Mouse (Mus musculus) midbrain, embryonic 15.5 days (tissue): ENCODE results near the gene Tbr1. TPM values are rescaled to one million over a fixed set of nuclear protein-coding genes. Genes with fewer than 3 reads are reported as not detected.
A peak's percentile ranks its signal among the peaks of the same experiment; 100 is the strongest.

Experiments
- ATAC-seq: fragments of 200-750 bp; cut with Nextera tagmentation; replicated peaks from 2 replicates; pipeline ENCODE4 v1.8.0; 2017; ENCODE audit warnings: moderate TSS enrichment
- H3K27ac ChIP-seq: fragments of 300-500 bp; sonication (generic); 2 replicates; pipeline ENCODE4 v1.5.1; 2015; ENCODE audit warnings: mild to moderate bottlenecking, inconsistent platforms
- H3K27me3 ChIP-seq: fragments of 300-500 bp; sonication (generic); replicated peaks from 2 replicates; pipeline ENCODE4 v1.6.1; 2015; ENCODE audit warnings: inconsistent platforms
- H3K36me3 ChIP-seq: fragments of 300-500 bp; sonication (generic); replicated peaks from 2 replicates; pipeline ENCODE4 v1.6.1; 2015; ENCODE audit warnings: inconsistent platforms
- H3K4me1 ChIP-seq: fragments of 300-500 bp; sonication (generic); 2 replicates; pipeline ENCODE4 v1.6.1; 2015; ENCODE audit warnings: inconsistent platforms
- H3K4me2 ChIP-seq: fragments of 300-500 bp; sonication (generic); 2 replicates; pipeline ENCODE4 v1.6.1; 2015; ENCODE audit warnings: inconsistent platforms, mild to moderate bottlenecking, moderate library complexity
- H3K4me3 ChIP-seq: fragments of 300-500 bp; sonication (generic); 2 replicates; pipeline ENCODE4 v1.5.1; 2015; ENCODE audit warnings: mild to moderate bottlenecking, inconsistent platforms
- H3K9ac ChIP-seq: fragments of 300-500 bp; sonication (generic); 2 replicates; pipeline ENCODE4 v1.6.1; 2015; ENCODE audit warnings: mild to moderate bottlenecking, inconsistent platforms
- H3K9me3 ChIP-seq: fragments of 300-500 bp; sonication (generic); 2 replicates; pipeline ENCODE4 v1.6.1; 2016; ENCODE audit warnings: inconsistent platforms
- WGBS: fragments of 180-500 bp; shearing (Covaris S2); methylation state at CpG from one replicate; pipeline ENCODE4 v1.1.7; 2015; ENCODE audit warnings: mixed read lengths; 5-methylcytosine and 5-hydroxymethylcytosine counted together
- microRNA-seq: library from miRNA; unstranded; fragments of <30 nt; microRNA quantifications from one replicate; pipeline ENCODE4, GENCODE M21; 2016
- polyA plus RNA-seq: library from polyadenylated mRNA; unstranded; fragments of >200 nt; fragmentation: Nextera tagmentation; extraction: Ambion mirVana; gene quantifications from 2 replicates; pipeline ENCODE4 v1.2.1, GENCODE M21; 2015

Tbr1 gene
- polyA plus RNA-seq, 1 experiment from 2014 or later, result 3.7 TPM

DNA sequence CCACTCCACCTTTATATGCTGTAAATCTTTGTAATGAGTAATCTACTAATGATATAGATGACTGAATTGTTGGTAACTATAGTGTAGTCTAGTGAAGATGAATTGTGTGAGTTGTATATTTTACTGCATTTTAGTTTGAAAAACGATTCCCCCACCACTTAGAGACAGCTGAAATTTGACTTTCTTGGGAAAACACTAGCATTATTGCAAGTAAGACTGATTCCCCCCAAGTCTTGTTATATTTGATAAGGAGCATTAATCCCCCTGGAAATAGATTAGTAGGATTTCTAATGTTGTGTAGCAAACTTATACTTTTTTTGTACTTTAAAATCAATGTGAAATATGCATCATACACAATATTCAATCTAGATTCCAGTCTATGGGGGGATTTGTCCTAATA lies 10.8 kb downstream of the Tbr1 start:
- H3K4me3 ChIP-seq, result no peak overlapping the region
- peaks cover 27% of the 10 kb centered on the region for H3K4me1 ChIP-seq
- 19% methylated on average over 1 of the region's 1 CpGs for WGBS
- no peaks in the 10 kb centered on the region for H3K9me3 ChIP-seq
- H3K36me3 ChIP-seq, result no peaks in the 10 kb centered on the region
- H3K9ac ChIP-seq, result no peak overlapping the region
- peaks cover 52% of the 10 kb centered on the region for H3K27me3 ChIP-seq
- H3K4me2 ChIP-seq, result no peak overlapping the region
- H3K27ac ChIP-seq, result no peak overlapping the region
- ATAC-seq, result no peak

DNA sequence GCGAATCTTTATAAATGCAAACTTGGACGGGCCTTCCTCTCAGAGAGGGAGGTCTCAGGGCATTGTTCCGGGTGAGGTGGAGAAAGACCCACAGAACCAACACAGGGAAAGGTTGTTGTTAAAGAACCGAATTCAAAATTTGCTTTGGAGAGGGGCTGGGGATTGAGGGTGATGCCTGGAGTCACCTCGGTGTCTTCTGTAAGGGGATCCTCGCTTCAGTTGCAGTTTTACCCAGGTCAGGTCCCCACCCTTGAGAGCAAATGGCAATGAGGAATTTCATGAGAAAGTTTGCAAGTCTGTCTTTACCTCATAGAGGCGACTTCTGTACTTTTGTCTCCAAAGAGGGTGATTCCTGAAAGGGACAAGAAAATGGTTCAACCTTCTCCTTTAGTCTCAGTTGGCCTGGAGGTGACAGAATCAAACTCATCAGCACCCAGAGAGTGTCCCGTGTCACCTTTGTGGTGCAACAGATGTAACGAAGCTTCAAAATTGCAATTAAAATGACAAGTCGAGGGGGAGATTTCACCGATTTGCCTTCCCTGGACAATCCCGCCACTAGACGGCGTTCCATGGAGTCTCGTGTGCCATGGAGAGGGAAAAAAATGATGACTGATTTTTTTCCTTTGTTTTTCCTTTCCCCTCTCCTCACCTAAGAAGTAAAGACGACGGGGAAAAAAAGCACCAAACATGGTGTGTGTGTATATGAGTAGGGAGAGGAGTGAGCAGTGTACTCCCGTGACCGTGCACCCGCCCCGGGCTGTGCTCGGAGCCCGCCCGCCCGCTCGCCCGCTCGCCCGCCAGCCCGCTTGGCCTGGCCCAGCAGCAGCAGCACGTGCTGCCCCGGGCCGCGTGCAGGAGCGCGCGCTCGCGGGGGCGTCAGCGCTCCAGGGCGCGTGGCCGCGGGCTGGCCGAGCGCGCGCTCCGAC lies 12.1 kb downstream of the Tbr1 start:
- Histone ChIP-seq H3K4me2 (peak overlapping the region; percentile 93), H3K27me3 (peaks cover 39% of the 10 kb centered on the region), H3K36me3 (no peaks in the 10 kb centered on the region), H3K9me3 (no peaks in the 10 kb centered on the region), H3K9ac (peak overlapping the region; percentile 59), H3K4me1 (peaks cover 27% of the 10 kb centered on the region), H3K4me3 (peak overlapping the region; percentile 51), H3K27ac (peak overlapping the region; percentile 88)
- peak; percentile 87 for ATAC-seq
- 2% methylated on average over 48 of the region's 50 CpGs for WGBS

DNA sequence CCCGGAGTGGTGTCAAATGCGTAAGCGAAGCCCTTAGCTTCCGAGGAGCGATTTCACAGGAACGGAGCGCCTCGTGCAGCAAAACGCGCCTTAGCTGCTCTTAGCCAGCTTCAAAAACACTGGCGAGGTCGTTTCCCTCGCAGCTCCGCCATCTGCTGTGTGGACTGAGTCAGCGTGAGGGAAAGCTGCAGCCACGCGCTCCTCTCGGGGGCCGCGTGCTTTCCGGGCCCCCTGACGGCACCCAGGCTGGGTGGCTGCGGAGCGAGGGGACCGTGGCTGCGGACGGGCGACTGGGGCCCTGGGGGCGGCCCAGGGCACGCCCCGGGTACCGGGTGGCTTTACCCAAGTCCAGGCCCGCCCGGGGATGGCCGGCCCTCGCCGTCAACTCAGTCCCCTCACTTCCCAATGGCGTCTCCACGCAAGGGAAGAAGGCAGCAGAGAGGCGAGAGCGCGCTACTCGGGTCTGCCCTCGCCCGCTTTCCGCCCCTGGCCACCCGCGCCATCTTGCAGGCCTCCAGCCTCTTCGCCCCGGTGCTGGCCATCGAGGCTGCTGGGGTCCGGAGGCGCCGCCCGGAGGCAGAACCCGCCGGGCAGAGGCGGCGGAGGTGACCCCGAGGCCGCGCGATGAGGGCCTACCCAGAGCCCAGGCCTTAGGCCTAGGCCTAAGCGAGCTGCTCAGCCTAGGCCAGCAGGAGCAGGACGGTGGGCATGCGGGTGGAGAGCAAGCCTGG lies 13.0 kb downstream of the Tbr1 start:
- H3K27me3 ChIP-seq, result peaks cover 29% of the 10 kb centered on the region
- peak overlapping the region; percentile 59 for H3K9ac ChIP-seq
- peak overlapping the region; percentile 93 for H3K4me2 ChIP-seq
- 4% methylated on average over 52 of the region's 66 CpGs for WGBS
- H3K27ac ChIP-seq, result peak overlapping the region; percentile 88
- peaks cover 27% of the 10 kb centered on the region for H3K4me1 ChIP-seq
- H3K4me3 ChIP-seq, result peak overlapping the region; percentile 51
- H3K9me3 ChIP-seq, result no peaks in the 10 kb centered on the region
- ATAC-seq, result peak; percentile 86
- H3K36me3 ChIP-seq, result no peaks in the 10 kb centered on the region

DNA sequence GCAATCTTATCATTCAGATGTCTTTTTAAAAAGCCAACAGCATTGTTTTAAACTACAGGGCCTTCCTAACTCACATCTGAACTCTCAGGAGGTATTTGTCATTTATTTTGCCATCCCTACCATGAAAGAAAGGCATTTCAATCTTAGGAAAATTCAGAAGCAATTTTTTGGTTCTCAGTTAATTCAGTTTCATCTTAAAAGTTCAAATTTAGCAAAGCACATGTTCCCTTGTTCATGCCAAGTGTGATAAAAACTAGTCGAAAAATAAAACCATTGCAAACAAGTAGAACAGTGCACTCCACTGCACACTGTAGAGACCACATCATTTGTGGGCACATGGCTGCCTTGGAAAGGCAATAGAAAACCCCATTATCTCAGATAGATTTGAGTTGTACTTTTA lies 15.5 kb downstream of the Tbr1 start:
- H3K4me1 ChIP-seq, result peaks cover 13% of the 10 kb centered on the region
- 85% methylated on average over 1 of the region's 1 CpGs for WGBS
- no peak overlapping the region for H3K27ac ChIP-seq
- H3K27me3 ChIP-seq, result peaks cover 15% of the 10 kb centered on the region
- H3K4me2 ChIP-seq, result no peak overlapping the region
- no peak overlapping the region for H3K4me3 ChIP-seq
- no peaks in the 10 kb centered on the region for H3K9me3 ChIP-seq
- no peaks in the 10 kb centered on the region for H3K36me3 ChIP-seq
- H3K9ac ChIP-seq, result no peak overlapping the region
- ATAC-seq, result no peak

DNA sequence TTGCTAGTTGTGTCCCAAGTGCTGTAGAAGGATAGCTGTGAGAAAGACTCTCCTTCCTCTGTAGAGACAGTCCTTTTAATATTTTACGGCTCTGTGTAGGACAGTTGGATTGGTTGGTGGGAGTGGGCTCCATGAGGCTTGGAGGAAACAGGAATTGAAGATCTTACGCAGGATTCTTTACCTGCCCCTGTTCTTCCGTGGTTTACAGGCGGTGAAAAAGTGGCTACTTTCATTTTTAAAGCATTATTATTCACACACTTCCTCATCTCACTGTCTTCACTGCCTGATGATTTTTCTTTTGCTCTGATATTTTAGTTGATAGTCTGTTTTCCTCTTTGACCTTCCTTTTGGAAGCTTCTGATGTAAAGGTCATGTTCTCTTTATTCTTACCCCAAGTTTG lies 17.5 kb downstream of the Tbr1 start:
- no peaks in the 10 kb centered on the region for H3K36me3 ChIP-seq
- H3K27ac ChIP-seq, result no peak overlapping the region
- WGBS, result 83% methylated on average over 4 of the region's 4 CpGs
- H3K27me3 ChIP-seq, result no peaks in the 10 kb centered on the region
- no peak overlapping the region for H3K4me3 ChIP-seq
- no peak overlapping the region for H3K4me2 ChIP-seq
- no peak overlapping the region for H3K9ac ChIP-seq
- ATAC-seq, result no peak
- peaks cover 8% of the 10 kb centered on the region for H3K4me1 ChIP-seq
- H3K9me3 ChIP-seq, result no peaks in the 10 kb centered on the region

DNA sequence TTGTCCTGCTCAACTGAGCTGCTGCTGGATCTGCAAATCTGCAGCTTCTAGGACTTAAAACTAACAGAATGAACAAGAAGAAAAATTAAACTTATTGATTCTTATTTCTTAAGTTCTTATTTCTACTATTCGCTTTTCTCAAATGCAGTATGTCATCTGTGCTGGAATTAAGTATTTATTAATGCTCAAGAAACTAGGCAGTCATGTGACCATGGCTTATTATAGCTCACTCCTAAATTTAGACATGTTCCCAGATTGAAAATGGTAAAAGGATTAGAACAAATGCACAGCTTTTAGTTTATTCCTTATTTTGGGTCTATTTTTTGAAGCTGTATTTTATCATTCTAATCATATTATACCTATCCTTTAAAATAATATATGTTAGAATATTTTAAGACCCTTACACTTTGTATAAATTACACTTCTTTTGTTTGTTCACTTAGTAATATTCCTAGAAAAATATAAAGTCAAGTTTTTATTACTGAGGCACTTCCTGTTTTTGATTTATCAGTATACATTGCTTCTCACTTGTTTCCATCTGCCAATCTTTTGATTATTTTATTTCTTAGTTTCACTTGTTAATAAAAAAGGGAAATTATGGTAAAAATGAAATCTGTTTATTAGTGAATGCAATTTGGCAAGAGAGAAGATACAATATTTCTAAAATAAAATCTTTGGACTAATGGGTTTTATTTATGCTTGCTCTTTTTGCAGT lies 20.9 kb downstream of the Tbr1 start:
- Histone ChIP-seq H3K4me3 (no peak overlapping the region), H3K27me3 (no peaks in the 10 kb centered on the region), H3K36me3 (no peaks in the 10 kb centered on the region), H3K27ac (no peak overlapping the region), H3K4me2 (no peak overlapping the region), H3K9ac (no peak overlapping the region), H3K4me1 (no peaks in the 10 kb centered on the region), H3K9me3 (no peaks in the 10 kb centered on the region)
- no peak for ATAC-seq
- 84% methylated on average over 1 of the region's 1 CpGs for WGBS

DNA sequence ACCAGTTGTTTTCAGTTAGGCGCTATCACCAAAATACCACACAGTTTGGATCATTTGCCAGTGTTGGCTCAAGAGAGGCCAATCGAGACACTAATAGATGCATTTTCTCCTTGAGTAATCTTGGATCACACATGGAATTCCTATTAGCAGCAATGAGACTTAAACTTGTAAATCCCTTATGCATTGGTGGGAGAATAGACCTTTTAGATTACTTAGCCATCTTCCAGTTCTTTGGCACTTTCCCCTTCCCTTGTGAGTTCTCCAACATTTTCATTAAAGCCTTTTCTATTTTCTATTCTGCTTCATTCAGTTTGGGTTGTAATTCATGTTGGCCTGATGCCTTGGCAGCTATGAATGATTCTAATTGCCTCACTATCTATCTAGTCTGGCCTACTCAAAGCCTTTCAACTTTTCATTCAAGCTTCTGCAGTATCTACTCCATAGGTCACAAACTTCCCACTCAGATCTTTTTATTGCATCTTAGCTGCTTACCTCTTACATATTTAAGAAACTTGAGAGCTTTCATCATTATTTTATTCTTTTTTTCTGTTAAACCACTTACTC lies 34.6 kb downstream of the Tbr1 start:
- no peak overlapping the region for H3K4me2 ChIP-seq
- no peaks in the 10 kb centered on the region for H3K9me3 ChIP-seq
- H3K4me1 ChIP-seq, result no peaks in the 10 kb centered on the region
- ATAC-seq, result no peak
- no peak overlapping the region for H3K27ac ChIP-seq
- WGBS, result 68% methylated on average over 2 of the region's 2 CpGs
- H3K9ac ChIP-seq, result no peak overlapping the region
- no peaks in the 10 kb centered on the region for H3K27me3 ChIP-seq
- no peak overlapping the region for H3K4me3 ChIP-seq
- no peaks in the 10 kb centered on the region for H3K36me3 ChIP-seq

Small RNA genes lying within 50 kb of the gene (microRNA-seq; reads per million reads assigned to microRNA genes)
- not detected for gene Gm22403

Other genes starting within 250 kb of the Tbr1 start
- gene Tank, start 224.3 kb upstream of the Tbr1 start, polyA plus RNA-seq, result 25.9 and 28.4 TPM in 2 replicates
- 184 and 190 TPM in 2 replicates for gene Psmd14, start 91.2 kb upstream of the Tbr1 start, polyA plus RNA-seq
- 17.4 and 20.9 TPM in 2 replicates for gene Slc4a10, start 243.5 kb downstream of the Tbr1 start, polyA plus RNA-seq